Mouse (Mus musculus) large intestine, adult 2 months (tissue): Measurements from ENCODE around the gene Gdf9. TPM values are rescaled to one million over a fixed set of nuclear protein-coding genes. Genes with fewer than 3 reads are reported as not detected.

Experiments
- DNase-seq: peaks from one replicate; pipeline ENCODE4 v3.0.0-alpha.2; 2012; ENCODE audit warnings: low read depth, low spot score
- whole genome bisulfite sequencing: fragments of 180-500 bp; shearing (Covaris S2); methylation state at CpG from one replicate; pipeline ENCODE4 v1.1.7; 2018; 5-methylcytosine and 5-hydroxymethylcytosine counted together
- polyA plus RNA-seq: library from polyadenylated mRNA; depleted of rRNA; stranded (reverse); fragments of >200 nt; gene quantifications from 2 replicates; pipeline ENCODE4 v1.2.3, GENCODE M21; 2012; rRNA removed

The Gdf9 gene
- polyA plus RNA-seq, 1 experiment, result 1.1 TPM

GRCm38 (mm10) chr11:53469968-53470695 lies 39.3 kb downstream of the Gdf9 start, which contains the start of gene Gm9837:
TSS of gene Gm9837 (minus strand) at chr11:53470479.
- DNase-seq, result no peak
- 6% methylated on average over 29 of the region's 29 CpGs for WGBS

- DNase-seq, result no peak
- WGBS, result 70% methylated on average over 3 of the region's 3 CpGs
These were observed 41.9 kb downstream of the Gdf9 start for GRCm38 (mm10) chr11:53472709-53473108.

GRCm38 (mm10) chr11:53475620-53476019 lies 44.8 kb downstream of the Gdf9 start:
- DNase-seq, result no peak
- 41% methylated on average over 8 of the region's 8 CpGs for WGBS

GRCm38 (mm10) chr11:53477833-53478232 lies 47.0 kb downstream of the Gdf9 start:
- no peak for DNase-seq
- WGBS, result 79% methylated on average over 7 of the region's 7 CpGs

DNA sequence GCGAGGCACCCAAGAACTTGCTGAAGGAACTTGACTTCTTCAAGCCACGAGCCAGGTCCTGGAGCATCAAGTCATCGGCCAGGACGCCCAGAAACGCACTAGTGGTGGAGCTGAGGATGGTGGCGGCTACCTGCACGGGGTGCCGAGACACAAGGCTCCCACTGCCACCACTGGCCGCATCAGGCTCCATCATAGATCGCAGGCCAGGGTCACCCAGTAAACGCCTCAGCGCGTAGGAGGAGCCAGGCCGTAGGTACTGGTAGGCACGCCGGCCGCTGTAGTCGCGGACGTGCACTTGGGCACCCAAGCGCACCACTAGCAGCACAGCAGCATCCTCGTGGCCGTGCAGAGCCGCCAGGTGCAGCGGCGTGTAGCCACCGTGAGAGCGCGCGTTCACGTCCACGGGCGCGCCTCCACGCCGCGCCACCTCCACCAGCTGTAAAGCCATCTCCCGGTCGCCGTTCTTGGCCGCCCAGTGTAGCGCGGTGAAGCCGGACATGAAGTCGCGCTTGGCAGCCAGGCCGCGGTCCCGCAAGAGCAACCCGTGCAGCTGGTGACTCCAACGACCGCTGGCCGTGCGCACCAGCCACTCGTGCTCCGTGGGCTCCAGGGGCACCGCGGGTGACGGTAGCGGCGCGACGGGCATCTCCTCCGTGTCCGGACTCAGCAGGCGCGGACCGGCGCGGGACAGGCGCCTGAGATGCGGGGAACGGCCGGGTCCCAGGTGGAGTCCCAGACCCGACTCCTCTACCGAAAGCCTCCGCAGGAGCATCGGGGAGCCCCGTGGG lies 47.8 kb downstream of the Gdf9 start:
- DNase-seq, result no peak
- 8% methylated on average over 79 of the region's 79 CpGs for WGBS

DNA sequence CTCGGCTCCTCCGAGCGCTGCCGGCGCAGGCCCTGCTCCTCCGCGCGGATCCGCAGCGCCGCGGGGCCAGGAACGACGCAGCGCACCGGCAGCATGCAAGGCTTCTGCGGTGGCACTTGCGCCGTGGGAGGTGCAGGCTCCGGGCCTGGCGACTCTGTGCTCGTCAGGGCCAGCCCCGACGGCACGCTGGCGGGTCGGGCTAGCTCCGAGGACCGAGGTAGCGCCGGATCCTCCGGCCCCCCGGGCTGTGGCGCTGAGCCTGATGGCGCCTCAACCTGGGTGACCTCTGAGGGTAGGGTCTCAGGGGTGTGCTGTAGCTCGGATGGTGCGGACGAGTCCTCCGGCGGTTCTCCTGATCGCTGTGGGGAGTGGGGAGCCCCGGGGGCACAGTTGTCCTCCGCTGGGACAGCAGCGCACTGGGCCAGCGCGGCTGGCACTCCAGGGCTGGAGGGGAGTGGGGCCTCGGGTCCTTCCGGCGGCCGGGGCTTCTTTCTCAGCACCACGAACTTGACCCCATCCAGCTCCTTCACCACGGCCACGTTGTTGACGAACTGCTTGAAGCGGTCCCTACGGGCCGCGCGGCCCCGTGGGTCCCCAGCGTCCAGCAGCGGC lies 48.5 kb downstream of the Gdf9 start:
- DNase-seq, result no peak
- 1% methylated on average over 62 of the region's 62 CpGs for WGBS

GRCm38 (mm10) chr11:53479783-53480301 lies 49.0 kb downstream of the Gdf9 start, which contains the start of the genes Gm9945 and Sowaha:
TSS of gene Gm9945 (plus strand) at chr11:53480166.
TSS of gene Sowaha (minus strand) at chr11:53480274.
- WGBS, result 3% methylated on average over 40 of the region's 40 CpGs
- DNase-seq, result peak; percentile 40

GRCm38 (mm10) chr11:53481088-53481730 lies 50.4 kb downstream of the Gdf9 start:
- no peak for DNase-seq
- 91% methylated on average over 4 of the region's 4 CpGs for WGBS

- peak; percentile 51 for DNase-seq
- WGBS, result 36% methylated on average over 9 of the region's 9 CpGs
These were observed 52.5 kb downstream of the Gdf9 start for GRCm38 (mm10) chr11:53483159-53483891.

DNA sequence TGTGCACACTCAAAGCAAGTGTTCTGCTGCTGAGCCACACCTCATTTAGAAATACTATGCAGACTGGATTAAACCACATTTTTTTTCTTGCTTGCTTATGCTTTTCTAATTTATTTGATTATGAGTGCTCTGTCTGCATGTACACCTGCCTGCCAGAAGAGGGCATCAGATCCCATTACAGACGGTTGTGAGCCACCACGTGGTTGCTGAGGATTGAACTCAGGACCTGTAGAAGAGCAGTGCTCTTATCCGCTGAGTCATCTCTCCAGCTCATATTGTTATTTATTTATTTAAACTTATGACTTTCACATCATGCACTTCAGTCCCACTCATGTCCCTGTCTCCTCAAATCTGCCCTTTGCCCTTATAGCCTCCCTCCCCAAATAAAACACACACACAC lies 54.9 kb downstream of the Gdf9 start:
- DNase-seq, result no peak
- 35% methylated on average over 3 of the region's 3 CpGs for WGBS

GRCm38 (mm10) chr11:53486351-53486750 lies 55.5 kb downstream of the Gdf9 start:
- 88% methylated on average over 3 of the region's 3 CpGs for WGBS
- DNase-seq, result no peak

- DNase-seq, result no peak
- 17% methylated on average over 27 of the region's 27 CpGs for WGBS
These were observed 56.2 kb downstream of the Gdf9 start for GRCm38 (mm10) chr11:53486822-53487594.

Other genes with a start within 250 kb of the Gdf9 start
- 16.4 and 23.4 TPM in 2 replicates for gene Hspa4, start 130.6 kb upstream of the Gdf9 start, polyA plus RNA-seq
- 3.2 and 3.3 TPM in 2 replicates for gene Zcchc10, start 106.3 kb upstream of the Gdf9 start, polyA plus RNA-seq
- gene Aff4, start 80.2 kb upstream of the Gdf9 start, polyA plus RNA-seq, result 6.9 and 13.6 TPM in 2 replicates
- 5.3 and 43.3 TPM in 2 replicates for gene Leap2, start 7.9 kb upstream of the Gdf9 start, polyA plus RNA-seq
- gene Uqcrq, start 192 bp upstream of the Gdf9 start, polyA plus RNA-seq, result 700 and 833 TPM in 2 replicates
- 0.05 and 0.09 TPM in 2 replicates for gene Gm10447, start 26.1 kb downstream of the Gdf9 start, polyA plus RNA-seq
- 2.3 and 3.5 TPM in 2 replicates for gene Shroom1, start 26.2 kb downstream of the Gdf9 start, polyA plus RNA-seq
- not detected in 2 replicates for gene Gm9837, start 39.5 kb downstream of the Gdf9 start, polyA plus RNA-seq
- gene Gm9945, start 49.1 kb downstream of the Gdf9 start, polyA plus RNA-seq, result not detected in 2 replicates
- gene Sowaha, start 49.3 kb downstream of the Gdf9 start, polyA plus RNA-seq, result 7.5 and 21.0 TPM in 2 replicates
- 15.1 and 16.0 TPM in 2 replicates for gene Sept8, start 88.2 kb downstream of the Gdf9 start, polyA plus RNA-seq
- gene Kif3a, start 136.4 kb downstream of the Gdf9 start, polyA plus RNA-seq, result 1.8 and 2.3 TPM in 2 replicates
- not detected in 2 replicates for gene Il4, start 187.6 kb downstream of the Gdf9 start, polyA plus RNA-seq
- gene Il13, start 203.7 kb downstream of the Gdf9 start, polyA plus RNA-seq, result 0.09 TPM in 1 of 2 replicates, not detected in the other